Mouse (Mus musculus) frontal cortex, postnatal 10 days (tissue): ENCODE data around the gene Ednrb.
"Not testable (repeated sequence)": the region's sequence is repeated elsewhere in the genome, so short reads cannot be mapped to it uniquely, and the experiment has no call there.

ENCODE experiments used
- DNase-seq, 2 experiments: peaks; one replicate each; pipeline ENCODE4 v3.0.0; 2022; ENCODE audit warnings: low spot score in 2 of 2, mixed read lengths in 1 of 2

Gene Ednrb

GRCm38 (mm10) chr14:103823501-103823900 is 20.7 kb downstream of the Ednrb start:
- DNase-seq, result no peak

- DNase-seq, result no peak
Observed at GRCm38 (mm10) chr14:103822590-103822989, 21.6 kb downstream of the Ednrb start.

- no peak for DNase-seq
Observed at GRCm38 (mm10) chr14:103816637-103817308, 27.4 kb downstream of the Ednrb start.

GRCm38 (mm10) chr14:103815542-103815941 is 28.7 kb downstream of the Ednrb start:
- no peak for DNase-seq

GRCm38 (mm10) chr14:103814015-103814691 is 30.0 kb downstream of the Ednrb start:
- no peak for DNase-seq

- DNase-seq, result no peak
Observed at GRCm38 (mm10) chr14:103813246-103813645, 31.0 kb downstream of the Ednrb start.

GRCm38 (mm10) chr14:103811291-103811690 is 32.9 kb downstream of the Ednrb start:
- no peak for DNase-seq

GRCm38 (mm10) chr14:103803907-103804659 is 40.1 kb downstream of the Ednrb start:
- no peak for DNase-seq

- DNase-seq, result no peak
Observed at GRCm38 (mm10) chr14:103797123-103797522, 47.1 kb downstream of the Ednrb start.

- DNase-seq, result no peak
Observed at GRCm38 (mm10) chr14:103795591-103795990, 48.6 kb downstream of the Ednrb start.

GRCm38 (mm10) chr14:103793409-103793808 is 50.8 kb downstream of the Ednrb start:
- DNase-seq, result no peak

- DNase-seq, result no peak
Observed at GRCm38 (mm10) chr14:103792726-103793125, 51.5 kb downstream of the Ednrb start.

GRCm38 (mm10) chr14:103787547-103787946 is 56.7 kb downstream of the Ednrb start:
- no peak for DNase-seq

- DNase-seq, result no peak
Observed at GRCm38 (mm10) chr14:103785096-103785965, 58.9 kb downstream of the Ednrb start.

GRCm38 (mm10) chr14:103780336-103780735 is 63.9 kb downstream of the Ednrb start:
- DNase-seq, result not testable (repeated sequence)

- no peak for DNase-seq
Observed at GRCm38 (mm10) chr14:103779276-103779675, 64.9 kb downstream of the Ednrb start.

GRCm38 (mm10) chr14:103778533-103779151 is 65.6 kb downstream of the Ednrb start:
- peak in 1 of 2 experiments; percentile 16 for DNase-seq

GRCm38 (mm10) chr14:103778009-103778431 is 66.2 kb downstream of the Ednrb start:
- DNase-seq, result peak; percentile 39 to 43

- DNase-seq, result no peak
Observed at GRCm38 (mm10) chr14:103777386-103777785, 66.8 kb downstream of the Ednrb start.

GRCm38 (mm10) chr14:103769319-103770245 is 74.6 kb downstream of the Ednrb start:
- DNase-seq, result no peak
